Mouse (Mus musculus) mouse trophoblast stem cell (cell line): ENCODE results near the gene Gfer.

Source experiments
- in situ Hi-C, 2 experiments: fragments of 300-500 bp; cut with MseI, MboI; formaldehyde crosslinking; loops; 2 replicates in 1 of 2; 3 replicates in 1 of 2; pipeline ENCODE4 v1.15.1; 2025

The Gfer gene

GRCm38 (mm10) chr17:24696011-24696697 lies at the start of gene Gfer, which contains the start of gene Noxo1:
Gene Gfer (minus strand): TSS chr17:24696156.
Gene Noxo1 (plus strand): TSS chr17:24696234.
- in situ Hi-C loops: no loop called here

- in situ Hi-C loops: no loop called here
Observed at GRCm38 (mm10) chr17:24744381-24744780, 48.4 kb upstream of the Gfer start.

GRCm38 (mm10) chr17:24743896-24744295 lies 47.9 kb upstream of the Gfer start:
- in situ Hi-C loops: no loop called here

- in situ Hi-C loops: no loop called here
Observed at GRCm38 (mm10) chr17:24742307-24742706, 46.4 kb upstream of the Gfer start.

- in situ Hi-C loops: no loop called here
Observed at GRCm38 (mm10) chr17:24739926-24740325, 44.0 kb upstream of the Gfer start.

- in situ Hi-C loops: no loop called here
Observed at GRCm38 (mm10) chr17:24738238-24738637, 42.3 kb upstream of the Gfer start.

- in situ Hi-C loops: no loop called here
Observed at GRCm38 (mm10) chr17:24737135-24737810, 41.3 kb upstream of the Gfer start.

- in situ Hi-C loops: no loop called here
Observed at GRCm38 (mm10) chr17:24736330-24737051, 40.5 kb upstream of the Gfer start, which contains the start of gene Msrb1. Gene Msrb1 (plus strand): TSS chr17:24736642.

GRCm38 (mm10) chr17:24735446-24735845 lies 39.5 kb upstream of the Gfer start:
- in situ Hi-C loops: no loop called here

GRCm38 (mm10) chr17:24734513-24734912 lies 38.6 kb upstream of the Gfer start:
- in situ Hi-C loops: no loop called here

GRCm38 (mm10) chr17:24733434-24734050 lies 37.6 kb upstream of the Gfer start:
- in situ Hi-C loops: no loop called here

GRCm38 (mm10) chr17:24732233-24732935 lies 36.4 kb upstream of the Gfer start:
- in situ Hi-C loops: no loop called here

GRCm38 (mm10) chr17:24730787-24731186 lies 34.8 kb upstream of the Gfer start:
- in situ Hi-C loops: no loop called here

GRCm38 (mm10) chr17:24729067-24729466 lies 33.1 kb upstream of the Gfer start:
- in situ Hi-C loops: no loop called here

- in situ Hi-C loops: no loop called here
Observed at GRCm38 (mm10) chr17:24728184-24728583, 32.2 kb upstream of the Gfer start.

GRCm38 (mm10) chr17:24727618-24728017 lies 31.7 kb upstream of the Gfer start, which contains the start of gene Rpl3l:
Gene Rpl3l (plus strand): TSS chr17:24727820.
- in situ Hi-C loops: no loop called here

- in situ Hi-C loops: no loop called here
Observed at GRCm38 (mm10) chr17:24725637-24726390, 29.9 kb upstream of the Gfer start.

- in situ Hi-C loops: no loop called here
Observed at GRCm38 (mm10) chr17:24724184-24724583, 28.2 kb upstream of the Gfer start, which contains the start of gene Ndufb10. Gene Ndufb10 (minus strand): TSS chr17:24724478.

GRCm38 (mm10) chr17:24723881-24724180 lies 27.9 kb upstream of the Gfer start:
- in situ Hi-C loops: no loop called here

GRCm38 (mm10) chr17:24723122-24723880 lies 27.3 kb upstream of the Gfer start:
- in situ Hi-C loops: no loop called here
